Mouse (Mus musculus) E14TG2a.4 (cell line): ENCODE results near the gene Zfp276.

Experiments
- H3K27me3 ChIP-seq: 2 replicates; pipeline ENCODE4 v1.6.1; 2014; ENCODE audit warnings: low read length, control low read depth; ENCODE audit not compliant: insufficient read depth
- H3K36me3 ChIP-seq: 2 replicates; pipeline ENCODE4 v1.6.1; 2014; ENCODE audit warnings: low read length, control low read depth; ENCODE audit not compliant: insufficient read depth
- H3K4me1 ChIP-seq: replicated peaks from 2 replicates; pipeline ENCODE4 v1.6.1; 2014; ENCODE audit warnings: low read depth, low read length, control low read depth
- H3K4me3 ChIP-seq: replicated peaks from 2 replicates; pipeline ENCODE4 v1.5.1; 2014; ENCODE audit warnings: mild to moderate bottlenecking, low read length
- H3K9me3 ChIP-seq: 2 replicates; pipeline ENCODE4 v1.6.1; 2014; ENCODE audit warnings: low read length, control low read depth
- CTCF ChIP-seq: conservative IDR thresholded peaks from 2 replicates; pipeline ENCODE4 v1.5.1; 2014; ENCODE audit warnings: low read length
- NANOG ChIP-seq: IDR thresholded peaks from 2 replicates; pipeline ENCODE4 v1.6.1; 2014; ENCODE audit warnings: borderline replicate concordance, low read length, mixed read lengths
- POU5F1 ChIP-seq: IDR thresholded peaks from 2 replicates; pipeline ENCODE4 v1.6.1; 2014; ENCODE audit warnings: low read length, borderline replicate concordance

Gene Zfp276

DNA sequence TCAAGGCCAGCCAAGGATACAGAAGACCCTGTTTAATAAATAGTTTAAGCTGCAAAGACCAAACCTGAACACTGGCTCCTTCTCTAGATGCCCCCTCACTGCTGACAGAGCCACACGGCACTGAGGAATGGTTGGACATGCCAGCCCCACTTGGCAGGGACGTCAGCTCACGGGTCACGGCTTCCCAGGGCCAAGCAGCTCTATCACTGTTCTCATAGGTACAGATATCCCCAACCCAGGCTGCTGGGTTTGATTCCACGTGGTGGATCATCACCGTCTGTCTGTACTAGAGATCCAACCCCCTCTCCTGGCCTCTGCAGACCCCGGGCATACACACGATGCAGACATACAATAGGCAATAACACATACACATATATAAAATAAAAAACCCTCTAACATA, 36.7 kb downstream of the Zfp276 start:
- no peaks in the 10 kb centered on the region for H3K9me3 ChIP-seq
- H3K4me1 ChIP-seq = no peaks in the 10 kb centered on the region
- TF ChIP-seq NANOG = no peak
- no peak for TF ChIP-seq CTCF
- TF ChIP-seq POU5F1 = no peak
- no peak overlapping the region for H3K4me3 ChIP-seq
- peaks cover 89% of the 10 kb centered on the region for H3K36me3 ChIP-seq
- H3K27me3 ChIP-seq = no peaks in the 10 kb centered on the region

- Histone ChIP-seq H3K36me3 (peaks cover 90% of the 10 kb centered on the region), H3K27me3 (no peaks in the 10 kb centered on the region), H3K4me1 (no peaks in the 10 kb centered on the region), H3K4me3 (no peak overlapping the region), H3K9me3 (no peaks in the 10 kb centered on the region)
- TF ChIP-seq POU5F1 = no peak
- TF ChIP-seq CTCF = no peak
- TF ChIP-seq NANOG = no peak
Observed at GRCm38 (mm10) chr8:123291716-123292115, 37.7 kb downstream of the Zfp276 start.

DNA sequence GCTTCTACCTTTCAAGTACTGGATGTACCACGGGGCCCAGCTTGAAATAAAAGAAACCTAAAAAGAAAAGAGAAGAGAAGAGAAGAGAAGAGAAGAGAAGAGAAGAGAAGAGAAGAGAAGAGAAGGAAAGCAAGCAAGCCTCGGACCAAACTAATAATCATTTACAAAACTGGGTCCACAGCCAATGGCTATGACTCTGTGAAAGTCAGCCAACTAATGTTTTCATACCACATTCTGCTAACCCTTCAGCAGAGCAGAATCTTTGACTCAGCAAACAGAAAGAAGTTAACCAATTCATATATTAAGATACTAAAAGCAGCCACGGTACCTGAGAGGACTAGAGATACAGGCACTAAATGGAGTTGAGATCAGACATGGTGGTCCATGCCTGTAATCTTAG, 38.3 kb downstream of the Zfp276 start:
- Histone ChIP-seq H3K4me1 (no peaks in the 10 kb centered on the region), H3K4me3 (no peak overlapping the region), H3K9me3 (no peaks in the 10 kb centered on the region), H3K36me3 (peaks cover 90% of the 10 kb centered on the region), H3K27me3 (no peaks in the 10 kb centered on the region)
- TF ChIP-seq NANOG (no peak), CTCF (no peak), POU5F1 (no peak)

DNA sequence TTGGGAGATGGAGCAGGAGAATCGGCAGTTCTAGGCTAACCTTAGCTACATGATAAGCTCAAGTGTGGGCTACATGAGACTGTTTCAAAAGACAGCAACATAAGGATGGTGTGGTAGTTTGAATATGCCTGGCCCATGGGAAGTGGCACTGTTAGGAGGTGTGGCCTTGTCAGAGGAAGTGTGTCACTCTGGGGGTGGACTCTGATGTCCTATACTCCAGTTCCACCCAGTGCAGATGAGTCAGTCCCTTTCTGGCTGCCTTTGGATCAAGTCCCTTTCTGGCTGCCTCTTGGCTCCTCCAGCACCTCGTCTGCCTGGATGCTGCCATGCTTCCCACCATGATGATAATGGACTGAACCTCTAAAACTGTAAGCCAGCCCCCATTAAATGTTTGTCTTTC, 38.8 kb downstream of the Zfp276 start:
- H3K27me3 ChIP-seq = no peaks in the 10 kb centered on the region
- peaks cover 91% of the 10 kb centered on the region for H3K36me3 ChIP-seq
- H3K4me1 ChIP-seq = no peaks in the 10 kb centered on the region
- H3K4me3 ChIP-seq = no peak overlapping the region
- no peak for TF ChIP-seq NANOG
- TF ChIP-seq POU5F1 = no peak
- no peak for TF ChIP-seq CTCF
- no peaks in the 10 kb centered on the region for H3K9me3 ChIP-seq

DNA sequence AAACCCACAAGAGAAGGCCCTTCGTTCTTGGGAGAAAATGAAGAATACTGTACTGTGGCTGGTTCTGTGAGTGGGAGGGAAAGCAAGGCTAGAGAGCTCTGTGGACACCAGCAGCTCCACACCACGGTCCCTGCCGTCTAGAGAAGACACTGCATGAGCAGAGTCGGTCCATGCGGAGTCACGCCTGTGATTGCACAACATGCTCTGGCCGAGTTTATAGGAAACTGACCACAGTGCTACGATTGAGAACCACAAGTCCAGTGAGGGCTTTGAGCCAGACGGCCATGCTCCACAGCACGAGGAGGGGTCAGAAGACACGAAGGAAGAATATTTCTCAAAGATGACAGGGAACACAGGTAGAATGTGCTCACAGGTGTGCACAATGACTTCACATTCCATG, 44.3 kb downstream of the Zfp276 start:
- no peak overlapping the region for H3K4me3 ChIP-seq
- no peaks in the 10 kb centered on the region for H3K27me3 ChIP-seq
- H3K9me3 ChIP-seq = no peaks in the 10 kb centered on the region
- no peak for TF ChIP-seq POU5F1
- TF ChIP-seq NANOG = no peak
- TF ChIP-seq CTCF = no peak
- no peaks in the 10 kb centered on the region for H3K4me1 ChIP-seq
- peaks cover 88% of the 10 kb centered on the region for H3K36me3 ChIP-seq

- Histone ChIP-seq H3K4me1 (no peaks in the 10 kb centered on the region; the same call in none of the 2 replicates), H3K9me3 (no peaks in the 10 kb centered on the region), H3K36me3 (peaks cover 68% of the 10 kb centered on the region), H3K4me3 (no peak overlapping the region), H3K27me3 (no peaks in the 10 kb centered on the region)
- TF ChIP-seq NANOG (no peak), POU5F1 (no peak), CTCF (no peak)
Observed at GRCm38 (mm10) chr8:123308738-123309137, 54.7 kb downstream of the Zfp276 start.

DNA sequence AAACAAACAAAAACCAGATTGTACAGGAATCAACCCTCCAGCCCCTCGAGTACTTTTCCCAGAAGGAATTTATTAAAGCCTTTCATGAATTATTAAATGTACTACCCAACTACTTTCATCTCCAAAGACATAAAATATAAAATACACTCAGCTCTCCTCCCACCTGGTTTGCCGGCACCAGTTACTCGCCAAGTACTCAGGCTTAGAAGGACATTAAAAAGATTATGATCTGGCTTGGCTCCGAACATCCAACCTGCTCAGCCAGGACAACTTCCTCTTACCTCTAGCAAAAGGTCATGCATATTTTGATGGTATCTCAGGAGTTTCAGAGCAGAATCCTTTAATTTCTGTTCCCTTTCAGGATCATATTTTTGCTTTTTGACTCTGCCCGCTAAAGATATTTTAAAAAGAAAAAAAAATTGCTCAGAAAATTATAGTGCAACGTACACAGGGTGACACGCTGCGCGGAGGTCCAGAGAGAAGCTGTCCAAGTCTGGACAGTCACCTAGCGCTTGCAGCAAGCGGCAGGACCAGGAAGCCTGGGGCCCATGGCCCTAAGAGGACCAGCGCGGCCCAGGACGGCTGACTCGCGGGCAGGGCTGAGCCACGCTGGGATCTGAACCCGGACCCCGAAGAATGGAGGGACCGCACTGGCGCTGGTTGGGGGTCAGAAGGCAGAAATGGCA, 63.9 kb downstream of the Zfp276 start:
- Histone ChIP-seq H3K4me1 (peaks cover 14% of the 10 kb centered on the region), H3K36me3 (peaks cover 12% of the 10 kb centered on the region)

DNA sequence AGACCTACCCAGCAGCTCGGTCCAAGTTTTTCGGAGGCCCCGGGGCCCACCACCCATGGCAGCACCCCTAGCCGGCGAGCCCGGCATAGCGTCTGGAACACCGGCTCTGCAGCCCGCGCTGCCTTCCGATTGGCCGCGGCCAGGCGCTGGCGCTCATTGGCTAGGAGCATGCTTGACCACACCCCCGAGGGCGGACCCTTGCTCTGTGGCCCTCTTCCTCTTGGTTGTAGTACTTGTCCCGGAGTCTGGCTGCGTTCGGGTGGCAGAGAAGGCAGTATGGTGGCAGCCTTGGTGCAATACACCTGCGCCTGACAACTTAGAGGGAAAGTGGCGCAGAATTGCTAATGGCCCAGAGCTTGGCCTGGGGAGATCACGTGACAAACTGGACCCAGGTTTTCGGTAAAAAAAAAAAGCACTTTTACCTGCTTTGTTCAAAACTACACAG, 64.5 kb downstream of the Zfp276 start, which contains the start of gene Fanca:
Gene Fanca (minus strand): TSS at position 110 of the 445 bp plus-strand sequence.
- Histone ChIP-seq H3K9me3 (no peaks in the 10 kb centered on the region), H3K36me3 (peaks cover 6% of the 10 kb centered on the region), H3K4me1 (peaks cover 18% of the 10 kb centered on the region), H3K4me3 (peak within 1 kb of the TSS; percentile 87), H3K27me3 (no peaks in the 10 kb centered on the region)
- no peak for TF ChIP-seq POU5F1
- TF ChIP-seq NANOG = no peak
- no peak for TF ChIP-seq CTCF

More for the DNA sequence above, 63.9 kb downstream of the Zfp276 start:
- H3K4me3 ChIP-seq = peak overlapping the region; percentile 87
- TF ChIP-seq NANOG (no peak), POU5F1 (no peak), CTCF (no peak)
- no peaks in the 10 kb centered on the region for H3K27me3 ChIP-seq
- H3K9me3 ChIP-seq = no peaks in the 10 kb centered on the region
